Mouse (Mus musculus) olfactory bulb, adult 2 months (tissue): ENCODE measurements around the gene Fpgs. TPM values are rescaled to one million over a fixed set of nuclear protein-coding genes. Genes with fewer than 3 reads are reported as not detected.

ENCODE experiments used
- H3K27ac ChIP-seq: fragments of 200-500 bp; 2 replicates; pipeline ENCODE4 v1.5.1; 2012; ENCODE audit warnings: low read depth, low read length; ENCODE audit not compliant: insufficient read depth
- H3K4me1 ChIP-seq: fragments of 200-500 bp; 2 replicates; pipeline ENCODE4 v1.6.1; 2012; ENCODE audit warnings: low read length; ENCODE audit not compliant: control insufficient read depth, insufficient read depth
- H3K4me3 ChIP-seq: fragments of 200-500 bp; 2 replicates; pipeline ENCODE4 v1.5.1; 2012; ENCODE audit warnings: mild to moderate bottlenecking, low read depth, low read length, moderate library complexity; ENCODE audit not compliant: insufficient read depth
- CTCF ChIP-seq: fragments of 200-500 bp; IDR thresholded peaks from 2 replicates; pipeline ENCODE4 v1.5.1; 2012; ENCODE audit warnings: low read depth, mild to moderate bottlenecking, low read length, moderate library complexity; ENCODE audit not compliant: insufficient read depth
- POLR2A ChIP-seq: fragments of 200-500 bp; IDR thresholded peaks from 2 replicates; pipeline ENCODE4 v1.6.1; 2012; ENCODE audit warnings: mild to moderate bottlenecking, low read depth, low read length, moderate library complexity; ENCODE audit not compliant: insufficient read depth
- WGBS: fragments of 180-500 bp; shearing (Covaris S2); methylation state at CpG from one replicate; pipeline ENCODE4 v1.1.7; 2018; 5-methylcytosine and 5-hydroxymethylcytosine counted together
- polyA plus RNA-seq: library from polyadenylated mRNA; stranded (reverse); fragments of >200 nt; gene quantifications from 2 replicates; pipeline ENCODE4 v1.2.4, GENCODE M21; 2012; ENCODE audit warnings: low replicate concordance; ENCODE audit not compliant: missing spikeins, insufficient read depth, insufficient read length

Fpgs gene
- polyA plus RNA-seq, 1 experiment, result not detected

DNA sequence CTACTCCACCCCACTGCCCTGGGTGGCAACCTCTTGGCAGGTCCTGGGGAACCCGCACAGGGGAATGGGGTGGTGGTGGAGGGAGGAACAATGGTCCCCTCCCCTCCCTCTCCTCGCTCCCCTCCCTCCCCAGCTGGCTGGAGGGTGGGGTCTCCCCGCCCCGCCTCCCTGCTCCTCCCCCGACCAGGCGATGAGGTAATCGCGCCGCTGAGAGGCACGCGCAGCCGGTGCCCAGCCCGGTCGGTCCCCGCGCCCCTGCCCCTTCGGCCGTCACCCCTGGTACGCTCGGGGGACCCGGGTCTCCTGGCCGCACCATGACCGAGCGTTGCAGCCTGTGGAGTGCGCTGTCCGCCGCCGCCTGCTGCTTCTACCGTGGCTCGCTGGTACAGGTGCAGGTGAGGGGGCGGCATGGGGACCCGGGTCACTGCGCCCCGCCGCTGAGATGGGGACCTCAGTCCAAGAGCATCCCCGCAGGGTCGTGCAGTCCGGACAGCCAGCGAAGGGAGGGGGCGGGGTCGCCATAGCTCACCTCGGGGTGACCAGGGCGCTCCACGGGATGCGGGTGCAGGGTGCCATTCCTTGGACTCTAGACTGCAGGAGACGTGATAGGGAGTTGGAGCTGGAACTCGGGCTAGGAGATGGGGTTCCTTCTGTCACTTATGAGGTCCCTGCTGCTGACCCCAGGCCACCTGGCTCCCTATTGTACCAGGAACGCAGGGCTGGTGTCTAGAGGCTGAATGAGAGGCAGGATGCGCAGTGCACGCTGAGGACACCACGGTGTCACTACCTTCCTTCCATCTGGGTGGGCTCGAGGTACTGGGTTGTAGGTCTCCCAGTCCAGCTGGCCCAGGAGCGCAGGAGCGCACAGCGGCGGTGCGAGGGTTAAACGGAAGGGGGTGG, 37.6 kb upstream of the Fpgs start:
- H3K4me1 ChIP-seq, result peaks cover 14% of the 10 kb centered on the region
- WGBS, result 4% methylated on average over 51 of the region's 58 CpGs
- 0 out of 2 replicates have a peak overlapping the region, but pooled peaks have one; percentile 16 for H3K27ac ChIP-seq
- TF ChIP-seq POLR2A (peak; percentile 37; the same call in 1 of the 2 replicates), CTCF (no peak)
- H3K4me3 ChIP-seq, result peak overlapping the region; percentile 68

GRCm38 (mm10) chr2:32740916-32741272, 36.9 kb upstream of the Fpgs start, which contains the start of gene 6330409D20Rik:
Gene 6330409D20Rik (minus strand): TSS chr2:32741016.
- H3K27ac ChIP-seq, result 0 out of 2 replicates have a peak within 1 kb of the TSS, but pooled peaks have one; percentile 16
- WGBS, result 9% methylated on average over 11 of the region's 11 CpGs
- TF ChIP-seq POLR2A (no peak), CTCF (no peak)
- peak within 1 kb of the TSS; percentile 68 for H3K4me3 ChIP-seq
- peaks cover 17% of the 10 kb centered on the region for H3K4me1 ChIP-seq

DNA sequence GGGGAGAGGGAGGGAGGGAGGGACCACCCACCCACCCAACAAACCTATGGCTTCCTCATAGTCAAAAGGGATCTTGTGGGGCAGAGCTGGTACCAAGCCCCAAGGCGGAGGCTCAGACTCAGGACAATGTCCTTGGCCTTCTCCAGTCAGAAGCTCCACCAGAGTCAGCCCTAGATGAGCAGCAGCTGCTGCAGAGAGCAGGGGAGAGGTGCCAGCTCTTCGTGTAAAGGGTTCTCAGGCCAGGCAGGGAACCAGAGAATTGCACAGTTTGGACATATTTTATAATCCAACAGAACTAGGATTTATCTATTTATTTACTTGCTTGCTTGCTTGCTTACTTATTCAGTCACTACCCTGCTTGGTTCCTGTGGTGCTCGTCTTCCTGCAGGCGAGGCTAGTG, 35.4 kb upstream of the Fpgs start:
- 74% methylated on average over 4 of the region's 4 CpGs for WGBS
- TF ChIP-seq CTCF (no peak), POLR2A (no peak)
- Histone ChIP-seq H3K27ac (no peak overlapping the region), H3K4me1 (peaks cover 17% of the 10 kb centered on the region), H3K4me3 (no peak overlapping the region)

- 73% methylated on average over 6 of the region's 6 CpGs for WGBS
- TF ChIP-seq POLR2A (no peak), CTCF (no peak)
- no peak overlapping the region for H3K27ac ChIP-seq
- no peak overlapping the region for H3K4me3 ChIP-seq
- H3K4me1 ChIP-seq, result peaks cover 9% of the 10 kb centered on the region; the same call in 1 of the 2 replicates
Measured at GRCm38 (mm10) chr2:32737008-32737407, 33.1 kb upstream of the Fpgs start.

GRCm38 (mm10) chr2:32736306-32736829, 32.4 kb upstream of the Fpgs start:
- no peak overlapping the region for H3K27ac ChIP-seq
- no peak for TF ChIP-seq POLR2A
- no peak for TF ChIP-seq CTCF
- 71% methylated on average over 3 of the region's 3 CpGs for WGBS

DNA sequence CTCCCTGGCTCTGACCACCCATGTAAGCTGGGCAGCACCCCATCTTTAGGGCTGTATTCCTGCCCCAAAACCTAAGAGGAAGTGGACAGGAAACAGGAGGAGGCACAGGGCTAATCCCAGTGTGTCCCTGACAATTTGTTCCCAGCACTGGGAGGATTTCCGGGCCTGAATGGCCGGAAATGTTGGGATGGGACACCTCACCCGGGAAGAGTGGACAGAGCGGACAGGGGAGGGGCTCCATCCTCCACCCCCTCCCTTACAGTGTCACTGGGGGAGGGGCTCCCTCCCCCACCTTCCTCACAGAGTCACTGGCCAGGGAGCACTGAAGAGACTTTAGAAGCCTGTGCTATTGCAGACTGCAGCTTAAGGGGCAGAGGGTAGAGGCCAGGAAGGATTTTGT, 31.0 kb upstream of the Fpgs start:
- Histone ChIP-seq H3K4me3 (no peak overlapping the region), H3K4me1 (peaks cover 3% of the 10 kb centered on the region; the same call in 1 of the 2 replicates), H3K27ac (no peak overlapping the region)
- whole genome bisulfite sequencing, result 61% methylated on average over 4 of the region's 4 CpGs
- TF ChIP-seq CTCF (no peak), POLR2A (no peak)

More at GRCm38 (mm10) chr2:32736306-32736829, 32.4 kb upstream of the Fpgs start:
- Histone ChIP-seq H3K4me3 (no peak overlapping the region), H3K4me1 (peaks cover 9% of the 10 kb centered on the region; the same call in 1 of the 2 replicates)

DNA sequence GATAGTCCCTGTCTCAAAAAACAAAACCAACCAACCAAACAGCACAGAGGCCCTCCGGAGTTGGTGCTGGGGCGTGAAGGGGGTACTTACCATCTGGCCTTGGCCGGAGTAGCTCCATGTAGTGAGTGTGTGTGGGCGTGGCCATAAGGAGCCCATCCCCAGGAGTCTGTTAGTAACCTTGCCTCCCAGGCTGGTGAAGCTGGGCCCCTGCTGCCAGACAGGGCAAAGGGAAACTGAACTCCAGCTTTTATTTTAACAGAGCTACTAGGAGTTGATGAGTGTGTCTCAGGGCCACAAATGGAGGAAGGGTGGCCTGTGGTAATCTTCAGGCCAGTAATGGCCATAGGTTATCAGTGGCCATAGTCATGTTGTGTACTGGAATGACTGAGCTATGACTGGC, 30.5 kb upstream of the Fpgs start:
- Histone ChIP-seq H3K27ac (no peak overlapping the region), H3K4me1 (peaks cover 3% of the 10 kb centered on the region; the same call in 1 of the 2 replicates), H3K4me3 (no peak overlapping the region)
- TF ChIP-seq CTCF (no peak), POLR2A (no peak)
- WGBS, result 74% methylated on average over 4 of the region's 4 CpGs

DNA sequence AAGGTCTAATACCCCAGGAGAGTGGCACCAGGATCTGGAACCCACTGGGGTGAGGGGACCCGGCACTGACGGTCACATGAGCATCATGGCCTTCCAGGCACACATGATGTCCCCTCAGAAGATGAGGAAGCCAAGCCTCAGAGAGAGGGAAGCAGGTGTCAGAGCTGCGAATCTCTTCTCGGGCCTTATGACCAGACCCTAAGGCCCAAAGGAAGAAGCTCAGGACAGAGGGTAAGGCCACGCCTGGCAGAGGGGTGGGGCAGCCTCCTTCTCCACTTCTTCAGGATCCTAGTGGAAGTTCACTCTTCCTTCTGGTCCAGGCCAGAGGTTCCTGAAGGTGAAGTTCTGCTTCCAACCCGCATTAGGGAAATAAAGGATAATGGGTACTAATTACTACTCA, 28.8 kb upstream of the Fpgs start:
- 81% methylated on average over 6 of the region's 6 CpGs for WGBS
- H3K27ac ChIP-seq, result no peak overlapping the region
- TF ChIP-seq CTCF, result no peak
- TF ChIP-seq POLR2A, result no peak
- H3K4me3 ChIP-seq, result no peak overlapping the region
- peaks cover 3% of the 10 kb centered on the region; the same call in 1 of the 2 replicates for H3K4me1 ChIP-seq

DNA sequence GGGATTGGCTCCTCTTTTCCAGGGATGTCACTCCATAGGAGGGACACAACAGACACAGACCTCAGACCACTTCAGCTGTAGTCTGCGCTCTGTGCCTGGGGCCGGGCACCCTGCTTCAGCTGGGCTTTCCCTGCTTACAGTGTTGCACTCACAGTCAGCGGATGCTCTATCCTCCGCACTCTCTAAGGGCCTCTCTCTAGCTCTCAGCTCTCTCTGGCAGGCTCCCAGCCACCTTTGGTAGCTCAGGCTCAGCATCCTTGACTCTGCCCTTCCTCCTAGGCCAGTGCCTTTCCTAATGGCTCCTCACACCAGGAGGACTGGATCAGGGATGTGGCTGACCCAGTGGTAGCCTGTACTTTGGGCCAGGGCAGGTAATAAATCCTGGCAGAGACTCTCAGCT, 28.0 kb upstream of the Fpgs start:
- Histone ChIP-seq H3K27ac (no peak overlapping the region), H3K4me3 (no peak overlapping the region), H3K4me1 (peaks cover 6% of the 10 kb centered on the region; the same call in 1 of the 2 replicates)
- WGBS, result 86% methylated on average over 4 of the region's 4 CpGs
- no peak for TF ChIP-seq CTCF
- TF ChIP-seq POLR2A, result no peak
